In genomic region chr10:89975431-89975841, GRCm38 (mm10) we compare ENCODE assay signal across 9 mouse cellular contexts.
DNase-seq lines count a peak whose midpoint lies in the region; ATAC-seq and TF ChIP-seq lines count a peak whose summit lies in the region.
"Had no signal": no experiment of that assay in that cellular context is flagged by ENCODE, and none has a peak within 500 bp of the region (broad histone marks: within the 10 kb centered on the region; RNA-seq: fewer than 3 reads in every experiment).

No protein-coding gene starts in this region.

- peak; percentile 54; the same call in 1 of the 2 replicates for ATAC-seq in midbrain, postnatal 0 days (ENCODE audit: low FRiP score)

- H3K4me3 ChIP-seq in layer of hippocampus, adult 2 months: no peak overlapping the region
- H3K4me3 ChIP-seq in midbrain, postnatal 0 days (ENCODE audit: low read depth, low read length): no peak overlapping the region
- H3K4me3 ChIP-seq: erythroblast, embryonic 14.5 days; hindbrain, embryonic 15.5 days had no signal

- WGBS in midbrain, postnatal 0 days: 77% methylated on average over 3 of the region's 3 CpGs

- no peak for DNase-seq in layer of hippocampus, adult 2 months (ENCODE audit: low spot score in 2 of 2)
- DNase-seq in layer of hippocampus, postnatal 36 days: no peak
- peak; percentile 18 for DNase-seq in R1 (ENCODE audit: low read depth, low spot score)
- DNase-seq in cerebellum, postnatal 10 days: peak; percentile 65 to 70
- peak; percentile 52 for DNase-seq in midbrain, postnatal 0 days (ENCODE audit: low spot score)
- no peak for DNase-seq in thymus, postnatal 25 days
- no peak for DNase-seq in spleen, postnatal 36 days (ENCODE audit: low spot score in 2 of 2)

- H3K36me3 ChIP-seq in midbrain, postnatal 0 days (ENCODE audit: insufficient read depth, low read length): no peaks in the 10 kb centered on the region
- H3K36me3 ChIP-seq: hindbrain, embryonic 15.5 days had no signal

- TF ChIP-seq CTCF in layer of hippocampus, adult 2 months (conservative IDR thresholded peaks at IDR 0.05): peak; percentile 76
- TF ChIP-seq CTCF in midbrain, postnatal 0 days (IDR thresholded peaks at IDR 0.05): peak; percentile 71

- no peaks in the 10 kb centered on the region for H3K4me1 ChIP-seq in midbrain, postnatal 0 days (ENCODE audit: insufficient read depth, low read length)
- H3K4me1 ChIP-seq: hindbrain, embryonic 15.5 days had no signal

- H3K27ac ChIP-seq in layer of hippocampus, adult 2 months: no peak overlapping the region
- no peak overlapping the region for H3K27ac ChIP-seq in midbrain, postnatal 0 days (ENCODE audit: low read depth, low read length)
- H3K27ac ChIP-seq: hindbrain, embryonic 15.5 days had no signal

- H3K9me3 ChIP-seq in midbrain, postnatal 0 days (ENCODE audit: low read length): no peaks in the 10 kb centered on the region
- H3K9me3 ChIP-seq: hindbrain, embryonic 15.5 days had no signal

- no peaks in the 10 kb centered on the region for H3K27me3 ChIP-seq in midbrain, postnatal 0 days (ENCODE audit: insufficient read depth, low read length)
- H3K27me3 ChIP-seq: hindbrain, embryonic 15.5 days had no signal

- no peak overlapping the region for H3K9ac ChIP-seq in midbrain, postnatal 0 days (replicated peaks; ENCODE audit: low read length, poor library complexity, severe bottlenecking)
- H3K9ac ChIP-seq: hindbrain, embryonic 15.5 days had no signal

- H3K4me2 ChIP-seq in midbrain, postnatal 0 days (ENCODE audit: low read depth, low read length, poor library complexity, severe bottlenecking): no peak overlapping the region
- H3K4me2 ChIP-seq: hindbrain, embryonic 15.5 days had no signal

Comparison
In these comparisons a context has a peak if more than half of its experiments do, and no peak if none do; other contexts are left out.
1. DNase-seq: peak in R1 (single experiment), cerebellum, postnatal 10 days (2 of 2) and midbrain, postnatal 0 days (single experiment); none in layer of hippocampus, adult 2 months (0 of 2), layer of hippocampus, postnatal 36 days (0 of 2), thymus, postnatal 25 days (single experiment) and spleen, postnatal 36 days (0 of 2).